Mouse (Mus musculus) olfactory bulb, adult 2 months (tissue): ENCODE measurements around the gene Sec61b.

ENCODE experiments used
- CTCF ChIP-seq: fragments of 200-500 bp; IDR thresholded peaks from 2 replicates; pipeline ENCODE4 v1.5.1; 2012; ENCODE audit warnings: low read depth, mild to moderate bottlenecking, low read length, moderate library complexity; ENCODE audit not compliant: insufficient read depth
- POLR2A ChIP-seq: fragments of 200-500 bp; IDR thresholded peaks from 2 replicates; pipeline ENCODE4 v1.6.1; 2012; ENCODE audit warnings: mild to moderate bottlenecking, low read depth, low read length, moderate library complexity; ENCODE audit not compliant: insufficient read depth

GRCm38 (mm10) chr4:47449586-47450522 is 24.6 kb upstream of the Sec61b start:
- TF ChIP-seq CTCF, result no peak
- TF ChIP-seq POLR2A, result no peak
